Mouse (Mus musculus): ENCODE results near the gene March9. TPM values are rescaled to one million over a fixed set of nuclear protein-coding genes. Genes with fewer than 3 reads are reported as not detected.

March9 gene
- polyA plus RNA-seq, 1 experiment from 2014 or later: 2.2 TPM

- no peak for ATAC-seq (ENCODE audit: insufficient number of reproducible peaks, insufficient read depth, low FRiP score, low TSS enrichment)
- Histone ChIP-seq H3K27me3 (peaks cover 28% of the 10 kb centered on the region), H3K4me2 (replicated peaks) (peak overlapping the region; percentile 97), H3K9ac (peak overlapping the region; percentile 79), H3K4me1 (peaks cover 12% of the 10 kb centered on the region), H3K27ac (peak overlapping the region; percentile 73), H3K36me3 (peaks cover 16% of the 10 kb centered on the region), H3K9me3 (no peaks in the 10 kb centered on the region), H3K4me3 (peak overlapping the region; percentile 88)
- under 1% methylated on average over 56 of the region's 92 CpGs for WGBS
These were observed 613 bp downstream of the March9 start for GRCm38 (mm10) chr10:127059174-127059967.

- Histone ChIP-seq H3K4me2 (replicated peaks) (peak overlapping the region; percentile 97), H3K9ac (peak overlapping the region; percentile 79; the same call in 1 of the 2 replicates), H3K27me3 (peaks cover 28% of the 10 kb centered on the region), H3K27ac (no peak overlapping the region), H3K4me3 (peak overlapping the region; percentile 88), H3K9me3 (no peaks in the 10 kb centered on the region), H3K36me3 (peaks cover 16% of the 10 kb centered on the region), H3K4me1 (peaks cover 12% of the 10 kb centered on the region)
- 12% methylated on average over 8 of the region's 8 CpGs for WGBS
- no peak for ATAC-seq (ENCODE audit: insufficient number of reproducible peaks, insufficient read depth, low FRiP score, low TSS enrichment)
These were observed 1.3 kb downstream of the March9 start for GRCm38 (mm10) chr10:127058708-127059107.

GRCm38 (mm10) chr10:127058161-127058560, 1.8 kb downstream of the March9 start:
- WGBS: under 1% methylated on average over 9 of the region's 9 CpGs
- peaks cover 28% of the 10 kb centered on the region for H3K27me3 ChIP-seq
- peaks cover 16% of the 10 kb centered on the region for H3K36me3 ChIP-seq
- H3K9me3 ChIP-seq: no peaks in the 10 kb centered on the region
- H3K4me1 ChIP-seq: peaks cover 12% of the 10 kb centered on the region
- no peak for ATAC-seq (ENCODE audit: insufficient number of reproducible peaks, insufficient read depth, low FRiP score, low TSS enrichment)
- H3K27ac ChIP-seq: no peak overlapping the region
- H3K4me2 ChIP-seq (replicated peaks): peak overlapping the region; percentile 97
- no peak overlapping the region for H3K9ac ChIP-seq
- peak overlapping the region; percentile 88; the same call in 1 of the 2 replicates for H3K4me3 ChIP-seq

- 84% methylated on average over 20 of the region's 20 CpGs for WGBS
- peaks cover 16% of the 10 kb centered on the region for H3K36me3 ChIP-seq
- H3K9ac ChIP-seq: no peak overlapping the region
- H3K27me3 ChIP-seq: peaks cover 35% of the 10 kb centered on the region
- no peak overlapping the region for H3K4me3 ChIP-seq
- H3K4me2 ChIP-seq (replicated peaks): no peak overlapping the region
- ATAC-seq (ENCODE audit: insufficient number of reproducible peaks, insufficient read depth, low FRiP score, low TSS enrichment): no peak
- no peak overlapping the region for H3K27ac ChIP-seq
- H3K4me1 ChIP-seq: peaks cover 12% of the 10 kb centered on the region
- no peaks in the 10 kb centered on the region for H3K9me3 ChIP-seq
These were observed 3.5 kb downstream of the March9 start for GRCm38 (mm10) chr10:127056490-127056889.

- Histone ChIP-seq H3K9ac (no peak overlapping the region), H3K4me2 (replicated peaks) (no peak overlapping the region), H3K27me3 (peaks cover 41% of the 10 kb centered on the region), H3K4me1 (peaks cover 12% of the 10 kb centered on the region), H3K4me3 (no peak overlapping the region), H3K9me3 (no peaks in the 10 kb centered on the region), H3K36me3 (peaks cover 16% of the 10 kb centered on the region), H3K27ac (no peak overlapping the region)
- 83% methylated on average over 8 of the region's 8 CpGs for WGBS
- no peak for ATAC-seq (ENCODE audit: insufficient number of reproducible peaks, insufficient read depth, low FRiP score, low TSS enrichment)
These were observed 4.6 kb downstream of the March9 start for GRCm38 (mm10) chr10:127055406-127055805.

GRCm38 (mm10) chr10:127054646-127055045, 5.3 kb downstream of the March9 start:
- Histone ChIP-seq H3K9me3 (no peaks in the 10 kb centered on the region), H3K4me1 (peaks cover 12% of the 10 kb centered on the region), H3K9ac (no peak overlapping the region), H3K4me2 (replicated peaks) (no peak overlapping the region), H3K27ac (no peak overlapping the region), H3K4me3 (no peak overlapping the region), H3K27me3 (peaks cover 42% of the 10 kb centered on the region), H3K36me3 (peaks cover 16% of the 10 kb centered on the region)
- ATAC-seq (ENCODE audit: insufficient number of reproducible peaks, insufficient read depth, low FRiP score, low TSS enrichment): no peak
- 59% methylated on average over 4 of the region's 4 CpGs for WGBS

GRCm38 (mm10) chr10:127050119-127050474, 9.9 kb downstream of the March9 start:
- Histone ChIP-seq H3K36me3 (peaks cover under 1% of the 10 kb centered on the region; the same call in 1 of the 2 replicates), H3K27me3 (peaks cover 53% of the 10 kb centered on the region), H3K4me3 (no peak overlapping the region), H3K4me1 (peaks cover 3% of the 10 kb centered on the region; the same call in 1 of the 2 replicates), H3K9ac (no peak overlapping the region), H3K27ac (no peak overlapping the region), H3K4me2 (replicated peaks) (no peak overlapping the region), H3K9me3 (no peaks in the 10 kb centered on the region)
- WGBS: 18% methylated on average over 10 of the region's 10 CpGs
- ATAC-seq (ENCODE audit: insufficient number of reproducible peaks, insufficient read depth, low FRiP score, low TSS enrichment): no peak

- Histone ChIP-seq H3K4me3 (peak overlapping the region; percentile 6; the same call in 1 of the 2 replicates), H3K27me3 (peaks cover 53% of the 10 kb centered on the region), H3K9me3 (no peaks in the 10 kb centered on the region), H3K4me1 (peaks cover 3% of the 10 kb centered on the region; the same call in 1 of the 2 replicates), H3K36me3 (peaks cover 5% of the 10 kb centered on the region; the same call in 1 of the 2 replicates), H3K9ac (no peak overlapping the region), H3K27ac (no peak overlapping the region), H3K4me2 (replicated peaks) (peak overlapping the region; percentile 1; the same call in 1 of the 2 replicates)
- no peak for ATAC-seq (ENCODE audit: insufficient number of reproducible peaks, insufficient read depth, low FRiP score, low TSS enrichment)
- 2% methylated on average over 29 of the region's 29 CpGs for WGBS
These were observed 10.4 kb downstream of the March9 start for GRCm38 (mm10) chr10:127049395-127050118.

GRCm38 (mm10) chr10:127048608-127049394, 11.2 kb downstream of the March9 start:
- H3K9ac ChIP-seq: no peak overlapping the region
- H3K4me1 ChIP-seq: peaks cover 3% of the 10 kb centered on the region; the same call in 1 of the 2 replicates
- peaks cover 53% of the 10 kb centered on the region for H3K27me3 ChIP-seq
- H3K4me2 ChIP-seq (replicated peaks): peak overlapping the region; percentile 1
- 4% methylated on average over 35 of the region's 35 CpGs for WGBS
- peaks cover 5% of the 10 kb centered on the region; the same call in 1 of the 2 replicates for H3K36me3 ChIP-seq
- no peak for ATAC-seq (ENCODE audit: insufficient number of reproducible peaks, insufficient read depth, low FRiP score, low TSS enrichment)
- H3K4me3 ChIP-seq: 0 out of 2 replicates have a peak overlapping the region, but pooled peaks have one; percentile 6
- H3K9me3 ChIP-seq: no peaks in the 10 kb centered on the region
- no peak overlapping the region for H3K27ac ChIP-seq

GRCm38 (mm10) chr10:127047954-127048353, 12.0 kb downstream of the March9 start, which contains the start of gene Cyp27b1:
TSS of gene Cyp27b1 (plus strand) at chr10:127048250.
- Histone ChIP-seq H3K4me2 (replicated peaks) (peak within 1 kb of the TSS; percentile 1), H3K4me3 (0 out of 2 replicates have a peak within 1 kb of the TSS, but pooled peaks have one; percentile 6)
- no peak for ATAC-seq (ENCODE audit: insufficient number of reproducible peaks, insufficient read depth, low FRiP score, low TSS enrichment)

GRCm38 (mm10) chr10:127043187-127043586, 16.8 kb downstream of the March9 start:
- H3K4me2 ChIP-seq (replicated peaks): no peak overlapping the region

More at GRCm38 (mm10) chr10:127047954-127048353, 12.0 kb downstream of the March9 start, which contains the start of gene Cyp27b1:
- Histone ChIP-seq H3K9me3 (no peaks in the 10 kb centered on the region), H3K27me3 (peaks cover 53% of the 10 kb centered on the region), H3K9ac (no peak within 1 kb of the TSS), H3K4me1 (peaks cover 6% of the 10 kb centered on the region; the same call in 1 of the 2 replicates), H3K27ac (no peak within 1 kb of the TSS), H3K36me3 (peaks cover 10% of the 10 kb centered on the region)
- WGBS: 26% methylated on average over 5 of the region's 5 CpGs

More at GRCm38 (mm10) chr10:127043187-127043586, 16.8 kb downstream of the March9 start:
- Histone ChIP-seq H3K9ac (no peak overlapping the region), H3K36me3 (peaks cover 10% of the 10 kb centered on the region), H3K4me3 (no peak overlapping the region), H3K27me3 (peaks cover 22% of the 10 kb centered on the region), H3K9me3 (no peaks in the 10 kb centered on the region), H3K4me1 (peaks cover 9% of the 10 kb centered on the region; the same call in 1 of the 2 replicates), H3K27ac (no peak overlapping the region)
- ATAC-seq (ENCODE audit: insufficient number of reproducible peaks, insufficient read depth, low FRiP score, low TSS enrichment): no peak
- WGBS: 81% methylated on average over 6 of the region's 6 CpGs

Data from embryonic facial prominence, embryonic 12.5 days (tissue).